Mouse (Mus musculus) stomach, postnatal 0 days (tissue): ENCODE measurements around the gene Hpgd.

Experiments
- CTCF ChIP-seq: IDR thresholded peaks from 2 replicates; pipeline ENCODE4 v1.5.1; 2016; ENCODE audit warnings: antibody characterized with exemption, low read depth, mild to moderate bottlenecking, moderate library complexity
- EP300 ChIP-seq: optimal IDR thresholded peaks from 2 replicates; pipeline ENCODE3; 2016; ENCODE audit warnings: antibody characterized with exemption

DNA sequence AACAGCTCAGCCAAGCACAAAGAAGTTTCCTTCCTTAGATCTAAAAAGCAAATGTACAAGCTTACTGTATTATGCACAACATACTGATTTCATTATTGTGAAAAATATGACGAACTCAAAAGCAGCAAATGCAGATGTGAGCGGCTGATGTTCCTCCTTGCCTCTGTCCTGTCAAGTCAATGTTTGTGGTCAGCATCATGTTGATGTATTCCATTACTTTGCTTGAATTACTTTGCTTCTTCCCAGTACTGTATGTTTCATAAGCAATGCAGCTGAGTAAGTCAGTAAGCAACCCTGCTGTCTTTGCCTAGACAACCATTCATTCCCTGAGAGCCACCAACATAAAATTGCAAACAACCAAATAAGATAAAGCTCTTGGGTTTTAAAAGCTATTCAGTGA lies 7.7 kb upstream of the Hpgd start:
- TF ChIP-seq CTCF (no peak), EP300 (no peak)
